Mouse (Mus musculus) heart, embryonic 12.5 days (tissue): Measurements from ENCODE around the gene Akain1. TPM values are rescaled to one million over a fixed set of nuclear protein-coding genes. Genes with fewer than 3 reads are reported as not detected.

Experiments
- ATAC-seq: fragments of 200-750 bp; cut with Nextera tagmentation; 2 replicates; pipeline ENCODE4 v1.8.0; 2017; ENCODE audit warnings: moderate TSS enrichment, moderate library complexity; ENCODE audit not compliant: insufficient number of reproducible peaks, low FRiP score
- H3K27ac ChIP-seq: fragments of 300-500 bp; sonication (generic); 2 replicates; pipeline ENCODE4 v1.5.1; 2016; ENCODE audit warnings: mild to moderate bottlenecking, moderate library complexity; ENCODE audit not compliant: poor library complexity, severe bottlenecking
- H3K27me3 ChIP-seq: fragments of 300-500 bp; sonication (generic); replicated peaks from 2 replicates; pipeline ENCODE4 v1.6.1; 2016; ENCODE audit warnings: mild to moderate bottlenecking, moderate library complexity
- H3K36me3 ChIP-seq: fragments of 300-500 bp; sonication (generic); 2 replicates; pipeline ENCODE4 v1.6.1; 2016; ENCODE audit warnings: mild to moderate bottlenecking, moderate library complexity
- H3K4me1 ChIP-seq: fragments of 300-500 bp; sonication (generic); replicated peaks from 2 replicates; pipeline ENCODE4 v1.6.1; 2016; ENCODE audit warnings: mild to moderate bottlenecking
- H3K4me2 ChIP-seq: fragments of 300-500 bp; sonication (generic); 2 replicates; pipeline ENCODE4 v1.6.1; 2016; ENCODE audit warnings: mild to moderate bottlenecking, moderate library complexity
- H3K4me3 ChIP-seq: fragments of 300-500 bp; sonication (generic); 2 replicates; pipeline ENCODE4 v1.5.1; 2016; ENCODE audit warnings: mild to moderate bottlenecking
- H3K9ac ChIP-seq: fragments of 300-500 bp; sonication (generic); 2 replicates; pipeline ENCODE4 v1.6.1; 2016; ENCODE audit warnings: mild to moderate bottlenecking, moderate library complexity
- H3K9me3 ChIP-seq: fragments of 300-500 bp; sonication (generic); replicated peaks from 2 replicates; pipeline ENCODE4 v1.6.1; 2016; ENCODE audit warnings: mild to moderate bottlenecking, moderate library complexity
- WGBS: fragments of 180-500 bp; shearing (Covaris S2); methylation state at CpG from one replicate; pipeline ENCODE4 v1.1.7; 2016; 5-methylcytosine and 5-hydroxymethylcytosine counted together
- polyA plus RNA-seq: library from polyadenylated mRNA; unstranded; fragments of >200 nt; fragmentation: Nextera tagmentation; extraction: Ambion mirVana; gene quantifications from 2 replicates; pipeline ENCODE4 v1.2.1, GENCODE M21; 2016

Akain1 gene
- polyA plus RNA-seq, 1 experiment from 2014 or later, result not detected

DNA sequence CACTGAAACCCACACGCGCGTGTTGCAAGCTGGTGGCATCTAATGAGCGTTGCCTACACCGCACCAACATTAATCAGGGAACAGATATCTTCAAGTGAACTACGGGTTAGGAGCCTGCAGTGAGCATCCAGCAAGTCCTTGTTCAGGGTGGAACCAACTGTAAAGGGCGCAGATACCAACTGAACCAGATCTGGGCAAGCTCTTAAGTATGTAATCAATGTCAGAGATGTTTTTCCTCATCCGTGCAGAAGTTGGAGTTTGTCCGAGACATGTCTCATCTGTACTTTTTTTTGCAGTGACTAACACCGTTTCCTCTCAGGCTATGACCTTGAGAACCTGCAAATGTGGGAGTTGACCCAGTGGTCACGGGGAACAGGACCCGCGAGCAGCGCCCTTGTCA lies 640 bp upstream of the Akain1 start:
- peak overlapping the region; percentile 61; the same call in 1 of the 2 replicates for H3K9ac ChIP-seq
- peaks cover 38% of the 10 kb centered on the region for H3K27me3 ChIP-seq
- ATAC-seq, result no peak
- WGBS, result 26% methylated on average over 14 of the region's 14 CpGs
- H3K4me1 ChIP-seq, result peaks cover 22% of the 10 kb centered on the region
- H3K4me2 ChIP-seq, result peak overlapping the region; percentile 88
- H3K27ac ChIP-seq, result no peak overlapping the region
- peak overlapping the region; percentile 54 for H3K4me3 ChIP-seq
- H3K36me3 ChIP-seq, result no peaks in the 10 kb centered on the region
- H3K9me3 ChIP-seq, result no peaks in the 10 kb centered on the region

DNA sequence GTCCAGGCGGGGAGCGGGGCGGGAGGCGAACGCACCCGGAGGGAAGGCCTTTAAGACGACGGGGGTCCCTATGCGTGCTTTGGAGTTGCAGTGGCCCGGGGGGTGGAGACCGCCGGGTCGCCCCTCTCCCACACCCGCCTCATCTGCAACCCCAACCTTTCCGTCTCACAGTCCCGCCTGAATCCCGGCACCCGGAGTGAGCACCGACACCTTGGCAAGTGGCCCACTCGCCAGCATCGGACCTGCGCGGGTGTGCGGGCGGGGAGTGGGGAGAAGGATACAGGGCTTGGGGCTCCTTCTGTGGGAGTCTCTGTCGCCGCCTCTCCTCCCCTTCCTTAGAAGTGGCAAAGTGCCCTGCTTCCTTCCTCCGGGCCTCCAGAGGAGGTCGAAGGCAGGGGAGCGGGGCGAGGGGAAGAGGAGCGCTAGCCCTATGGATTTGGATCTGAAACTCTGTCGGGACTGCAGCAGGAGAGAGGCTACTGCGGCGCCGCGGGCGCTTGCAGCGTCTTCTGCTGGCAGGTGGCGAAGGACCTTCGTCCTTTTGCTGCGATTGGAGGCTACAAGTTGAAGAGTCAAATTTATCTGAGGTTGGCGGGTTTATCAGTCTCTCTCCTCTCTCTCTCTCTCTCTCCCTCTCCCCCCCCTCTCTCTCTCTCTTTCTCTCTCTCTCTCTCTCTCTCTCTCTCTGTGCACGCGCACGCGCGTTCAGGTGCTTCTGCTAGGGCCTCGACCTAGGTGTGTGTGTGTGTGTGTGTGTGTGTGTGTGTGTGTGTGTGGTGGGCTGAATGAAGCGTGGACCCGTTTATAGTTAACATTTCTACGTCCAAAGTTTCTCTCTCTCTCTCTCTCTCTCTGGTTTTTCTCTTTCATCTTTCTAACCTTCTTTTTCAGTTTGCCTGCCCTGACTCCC lies 700 bp downstream of the Akain1 start:
- peak overlapping the region; percentile 54 for H3K4me3 ChIP-seq
- under 1% methylated on average over 49 of the region's 52 CpGs for WGBS
- H3K36me3 ChIP-seq, result no peaks in the 10 kb centered on the region
- peak; percentile 23 for ATAC-seq
- H3K9ac ChIP-seq, result 0 out of 2 replicates have a peak overlapping the region, but pooled peaks have one; percentile 3
- peaks cover 38% of the 10 kb centered on the region for H3K27me3 ChIP-seq
- peaks cover 22% of the 10 kb centered on the region for H3K4me1 ChIP-seq
- H3K4me2 ChIP-seq, result peak overlapping the region; percentile 88
- no peak overlapping the region for H3K27ac ChIP-seq
- H3K9me3 ChIP-seq, result no peaks in the 10 kb centered on the region

DNA sequence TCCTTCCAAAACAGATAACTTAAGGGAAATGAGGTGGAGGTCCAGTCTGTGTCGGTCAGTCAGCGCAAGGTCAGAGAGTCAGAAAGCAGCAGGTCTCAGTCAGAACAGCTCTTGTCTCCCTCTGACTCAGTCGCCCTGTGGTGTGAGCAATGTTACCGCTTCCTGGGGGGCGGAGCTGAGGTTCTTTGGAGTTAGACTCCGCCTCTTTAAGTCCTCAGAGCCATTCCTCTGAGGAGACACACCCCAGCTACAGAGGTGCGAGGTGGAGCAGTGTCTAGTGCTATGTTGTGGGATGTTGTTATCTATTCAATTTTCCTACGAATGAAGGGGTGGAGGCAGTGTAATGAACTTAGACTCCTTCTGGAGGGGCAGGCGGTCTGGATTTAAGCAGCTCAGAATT lies 1.9 kb downstream of the Akain1 start:
- peaks cover 38% of the 10 kb centered on the region for H3K27me3 ChIP-seq
- no peak for ATAC-seq
- no peak overlapping the region for H3K9ac ChIP-seq
- H3K9me3 ChIP-seq, result no peaks in the 10 kb centered on the region
- peak overlapping the region; percentile 1; the same call in 1 of the 2 replicates for H3K4me2 ChIP-seq
- peaks cover 22% of the 10 kb centered on the region for H3K4me1 ChIP-seq
- no peak overlapping the region for H3K27ac ChIP-seq
- H3K36me3 ChIP-seq, result no peaks in the 10 kb centered on the region
- no peak overlapping the region for H3K4me3 ChIP-seq
- 11% methylated on average over 9 of the region's 9 CpGs for WGBS

DNA sequence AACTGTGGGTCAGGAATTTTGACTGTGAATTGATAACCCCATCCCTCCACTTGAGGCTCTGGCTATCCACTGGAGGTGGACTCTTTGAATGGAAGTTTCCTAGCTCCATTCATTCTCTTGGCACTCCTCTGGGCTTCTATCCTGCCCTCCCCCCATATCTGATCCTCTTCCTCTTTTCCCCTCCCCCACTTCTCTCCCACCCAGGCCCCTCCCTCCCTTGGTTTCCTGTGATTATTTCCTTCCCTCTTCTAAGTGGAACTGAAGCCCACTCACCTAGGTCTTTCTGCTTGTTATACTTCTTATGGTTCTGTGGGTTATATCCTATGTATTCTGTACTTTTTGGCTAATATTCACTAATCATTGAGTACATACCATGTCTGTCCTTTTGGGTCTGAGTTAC lies 9.6 kb downstream of the Akain1 start:
- Histone ChIP-seq H3K36me3 (no peaks in the 10 kb centered on the region), H3K27me3 (no peaks in the 10 kb centered on the region), H3K4me1 (peaks cover 11% of the 10 kb centered on the region), H3K27ac (no peak overlapping the region), H3K4me2 (no peak overlapping the region), H3K9ac (no peak overlapping the region), H3K9me3 (no peaks in the 10 kb centered on the region), H3K4me3 (no peak overlapping the region)
- no peak for ATAC-seq

DNA sequence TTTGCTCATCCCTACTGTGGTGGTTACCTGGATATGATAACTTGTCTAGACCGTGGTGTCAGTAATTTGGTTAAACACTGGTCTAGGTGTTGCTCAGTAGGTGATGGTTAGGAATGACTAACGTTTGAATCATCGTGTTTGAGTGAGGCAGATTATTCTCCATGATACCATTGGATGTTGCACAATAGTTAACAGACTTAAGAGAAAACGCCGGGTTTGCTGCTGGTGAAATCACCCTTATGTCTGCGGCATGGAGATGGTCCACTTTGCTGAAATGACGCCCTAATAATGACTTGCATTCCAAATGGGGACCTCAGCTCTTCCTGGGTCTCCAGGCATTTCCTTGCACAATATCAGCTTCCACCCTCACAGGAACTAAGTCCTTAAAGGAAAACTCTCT lies 22.6 kb downstream of the Akain1 start:
- Histone ChIP-seq H3K4me2 (no peak overlapping the region), H3K27ac (no peak overlapping the region), H3K9me3 (no peaks in the 10 kb centered on the region), H3K27me3 (no peaks in the 10 kb centered on the region), H3K4me1 (0 out of 2 replicates have a peak, but pooled peaks cover 2% of the 10 kb centered on the region), H3K9ac (no peak overlapping the region), H3K4me3 (no peak overlapping the region), H3K36me3 (no peaks in the 10 kb centered on the region)
- no peak for ATAC-seq
- 82% methylated on average over 7 of the region's 7 CpGs for WGBS

DNA sequence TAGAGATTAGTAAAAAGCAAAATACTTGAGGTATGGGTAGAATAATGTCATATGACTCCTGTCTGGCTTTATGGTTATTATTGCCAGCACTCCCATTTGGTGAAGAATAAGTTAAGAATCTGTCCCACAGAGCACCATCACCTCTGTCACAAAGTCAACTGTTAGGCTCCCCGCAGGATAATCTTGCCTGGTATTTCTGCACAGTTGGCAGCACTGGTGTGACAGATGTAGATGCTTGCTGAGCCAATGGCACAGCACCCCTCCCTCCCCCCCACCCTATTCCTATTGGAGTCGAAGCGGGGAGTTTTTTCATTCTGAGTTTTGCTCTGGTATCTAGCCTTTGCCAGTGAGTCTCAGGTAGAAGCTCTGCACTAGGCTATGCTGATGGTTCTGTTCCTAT lies 23.9 kb downstream of the Akain1 start:
- H3K27me3 ChIP-seq, result no peaks in the 10 kb centered on the region
- no peak for ATAC-seq
- H3K4me1 ChIP-seq, result 0 out of 2 replicates have a peak, but pooled peaks cover 2% of the 10 kb centered on the region
- 65% methylated on average over 3 of the region's 3 CpGs for WGBS
- no peaks in the 10 kb centered on the region for H3K9me3 ChIP-seq
- H3K27ac ChIP-seq, result no peak overlapping the region
- H3K4me3 ChIP-seq, result no peak overlapping the region
- no peak overlapping the region for H3K4me2 ChIP-seq
- no peak overlapping the region for H3K9ac ChIP-seq
- H3K36me3 ChIP-seq, result no peaks in the 10 kb centered on the region

DNA sequence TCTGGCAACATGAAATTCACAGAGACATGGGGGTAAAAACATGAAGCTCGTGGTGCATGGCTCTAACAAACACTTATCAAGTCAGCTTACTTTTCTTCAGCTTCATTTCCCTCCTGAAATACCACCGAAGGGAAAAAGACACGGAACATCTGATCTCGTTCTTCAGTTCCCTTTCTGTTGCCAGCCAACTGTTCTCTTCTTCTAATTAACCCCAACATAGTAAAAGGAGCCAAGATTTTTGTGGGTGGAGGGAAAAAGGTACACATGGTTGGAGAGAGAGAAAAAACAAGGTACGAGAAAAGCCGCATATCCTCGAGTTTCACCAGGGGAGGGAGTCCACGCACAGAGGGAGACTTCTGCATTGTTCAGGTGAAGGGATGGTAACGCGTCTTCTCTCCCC lies 32.0 kb downstream of the Akain1 start:
- H3K4me1 ChIP-seq, result peaks cover 4% of the 10 kb centered on the region; the same call in 1 of the 2 replicates
- peaks cover 18% of the 10 kb centered on the region; the same call in 1 of the 2 replicates for H3K27me3 ChIP-seq
- no peak overlapping the region for H3K4me2 ChIP-seq
- no peak overlapping the region for H3K27ac ChIP-seq
- H3K4me3 ChIP-seq, result no peak overlapping the region
- ATAC-seq, result no peak
- H3K36me3 ChIP-seq, result no peaks in the 10 kb centered on the region
- 56% methylated on average over 10 of the region's 10 CpGs for WGBS
- no peaks in the 10 kb centered on the region for H3K9me3 ChIP-seq
- H3K9ac ChIP-seq, result no peak overlapping the region

DNA sequence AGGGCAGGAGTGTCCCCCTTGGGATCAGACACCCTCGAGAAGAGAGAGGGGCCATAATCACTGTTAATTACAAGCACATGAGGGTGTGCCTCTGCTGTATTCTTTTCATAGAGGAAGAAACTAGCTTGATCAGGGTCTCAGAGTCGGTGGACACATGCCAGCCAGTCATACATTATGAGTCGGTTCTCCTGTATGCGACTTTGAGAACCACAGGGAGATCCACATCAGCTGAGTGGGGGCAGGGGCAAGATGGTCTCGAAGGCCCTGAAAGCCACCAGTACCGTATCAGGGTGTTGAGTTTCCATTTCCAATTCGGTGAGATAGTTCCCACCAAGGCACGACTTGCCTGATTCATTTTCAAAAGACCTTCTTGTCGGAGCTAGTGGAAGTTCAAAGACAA lies 33.3 kb downstream of the Akain1 start:
- ATAC-seq, result no peak
- H3K9ac ChIP-seq, result no peak overlapping the region
- 50% methylated on average over 9 of the region's 9 CpGs for whole genome bisulfite sequencing

DNA sequence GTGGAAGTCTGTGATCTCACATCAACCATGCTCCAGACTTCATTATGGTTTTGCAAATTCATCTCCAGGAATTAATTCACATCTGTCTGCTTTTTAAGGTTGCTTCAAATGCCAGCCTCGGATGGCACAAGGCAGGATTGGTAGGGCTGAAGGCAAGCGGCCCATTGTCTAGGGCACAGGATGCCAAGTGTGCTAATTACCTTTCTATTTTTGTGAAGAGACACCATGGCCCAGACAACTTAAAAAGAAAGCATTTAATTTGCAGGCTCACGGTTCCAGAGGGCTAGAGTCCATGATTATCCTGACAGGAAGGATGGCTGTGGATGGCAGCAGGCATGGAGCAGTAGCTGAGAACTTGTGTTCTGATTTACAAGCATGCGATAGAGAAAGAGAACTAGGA lies 35.0 kb downstream of the Akain1 start:
- Histone ChIP-seq H3K4me3 (no peak overlapping the region), H3K4me2 (no peak overlapping the region), H3K9me3 (no peaks in the 10 kb centered on the region), H3K27ac (no peak overlapping the region), H3K4me1 (peaks cover 4% of the 10 kb centered on the region; the same call in 1 of the 2 replicates), H3K36me3 (no peaks in the 10 kb centered on the region), H3K27me3 (peaks cover 18% of the 10 kb centered on the region; the same call in 1 of the 2 replicates), H3K9ac (no peak overlapping the region)
- WGBS, result 72% methylated on average over 4 of the region's 4 CpGs
- ATAC-seq, result no peak

More for the DNA sequence above, 33.3 kb downstream of the Akain1 start:
- no peak overlapping the region for H3K4me3 ChIP-seq
- H3K4me2 ChIP-seq, result no peak overlapping the region
- H3K4me1 ChIP-seq, result peaks cover 4% of the 10 kb centered on the region; the same call in 1 of the 2 replicates
- H3K27ac ChIP-seq, result no peak overlapping the region
- H3K36me3 ChIP-seq, result no peaks in the 10 kb centered on the region
- peaks cover 18% of the 10 kb centered on the region; the same call in 1 of the 2 replicates for H3K27me3 ChIP-seq
- H3K9me3 ChIP-seq, result no peaks in the 10 kb centered on the region

DNA sequence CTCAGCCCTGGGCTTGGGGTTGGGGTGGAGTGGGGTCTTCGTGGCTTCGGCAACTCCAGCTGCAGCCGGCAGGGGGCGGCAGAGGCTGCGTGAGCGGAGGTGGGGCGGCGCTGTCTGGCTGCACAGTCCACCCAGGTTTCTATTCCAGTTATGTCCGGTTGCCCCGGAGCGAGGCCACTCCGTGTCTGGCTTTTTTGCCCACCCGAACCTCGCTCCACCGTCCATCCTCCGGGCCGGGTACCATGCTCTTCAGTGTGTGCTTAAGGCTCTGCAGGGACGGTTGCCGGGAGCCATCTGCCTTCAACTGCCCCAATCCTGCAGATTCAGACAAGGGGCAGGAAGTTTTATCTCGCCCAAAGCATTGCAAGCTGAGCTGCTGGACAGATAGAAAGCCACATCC lies 36.3 kb downstream of the Akain1 start:
- ATAC-seq, result peak; percentile 89
- H3K27ac ChIP-seq, result no peak overlapping the region
- peak overlapping the region; percentile 80 for H3K4me2 ChIP-seq
- H3K36me3 ChIP-seq, result no peaks in the 10 kb centered on the region
- peaks cover 4% of the 10 kb centered on the region; the same call in 1 of the 2 replicates for H3K4me1 ChIP-seq
- WGBS, result 0% methylated on average over 20 of the region's 20 CpGs
- H3K9me3 ChIP-seq, result no peaks in the 10 kb centered on the region
- H3K9ac ChIP-seq, result peak overlapping the region; percentile 65
- H3K27me3 ChIP-seq, result peaks cover 14% of the 10 kb centered on the region; the same call in 1 of the 2 replicates
- peak overlapping the region; percentile 64 for H3K4me3 ChIP-seq

DNA sequence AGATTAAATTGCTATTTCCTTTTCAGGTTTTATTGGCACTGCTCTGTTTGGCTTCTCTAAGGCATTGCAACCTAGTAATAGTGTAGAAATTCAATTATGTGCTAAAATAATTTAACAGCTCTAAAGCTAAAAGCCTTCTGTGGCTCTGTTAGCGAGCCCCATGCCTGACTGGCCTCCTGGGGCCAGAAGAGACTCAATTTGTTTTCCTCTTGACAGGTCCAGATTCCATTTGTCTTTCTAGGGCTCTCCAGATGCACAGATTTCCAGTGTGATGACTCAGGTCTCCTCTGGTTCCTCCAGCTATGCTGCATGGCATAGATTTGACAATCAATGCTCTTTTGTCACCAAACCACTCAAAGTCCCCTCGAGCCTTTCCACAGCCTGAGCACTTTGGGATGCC lies 38.4 kb downstream of the Akain1 start:
- Histone ChIP-seq H3K9ac (no peak overlapping the region), H3K27ac (no peak overlapping the region), H3K36me3 (no peaks in the 10 kb centered on the region), H3K4me2 (no peak overlapping the region), H3K4me3 (no peak overlapping the region), H3K9me3 (no peaks in the 10 kb centered on the region), H3K27me3 (0 out of 2 replicates have a peak, but pooled peaks cover 7% of the 10 kb centered on the region), H3K4me1 (peaks cover 4% of the 10 kb centered on the region; the same call in 1 of the 2 replicates)
- 32% methylated on average over 2 of the region's 2 CpGs for WGBS
- no peak for ATAC-seq
